Mouse (Mus musculus) ES-Bruce4 (cell line): ENCODE measurements at regions not wholly inside any gene's neighbourhood (a gene's known extent, or its start where the extent isn't known, plus 50 kb on each side); places are given as distances from the start of the nearest gene placed in this dataset.

ENCODE experiments used
- CTCF ChIP-seq: IDR thresholded peaks from one replicate; pipeline ENCODE4 v1.8.1; 2011; ENCODE audit warnings: low read depth, low read length
- EP300 ChIP-seq: IDR thresholded peaks from 2 replicates; pipeline ENCODE4 v1.6.1; 2011; ENCODE audit warnings: low read depth, low read length; ENCODE audit not compliant: insufficient read depth
- POLR2A ChIP-seq: IDR thresholded peaks from one replicate; pipeline ENCODE4 v1.8.1; 2011; ENCODE audit warnings: low read length; ENCODE audit not compliant: insufficient read depth

GRCm38 (mm10) chr17:50442062-50442461 is 67.1 kb upstream of the Plcl2 start:
- TF ChIP-seq POLR2A (no peak), CTCF (no peak), EP300 (no peak)
